Mouse (Mus musculus) olfactory bulb, adult 2 months (tissue): ENCODE measurements around the gene Pjvk. TPM values are rescaled to one million over a fixed set of nuclear protein-coding genes. Genes with fewer than 3 reads are reported as not detected.

Experiments
- H3K27ac ChIP-seq: fragments of 200-500 bp; 2 replicates; pipeline ENCODE4 v1.5.1; 2012; ENCODE audit warnings: low read depth, low read length; ENCODE audit not compliant: insufficient read depth
- H3K4me1 ChIP-seq: fragments of 200-500 bp; 2 replicates; pipeline ENCODE4 v1.6.1; 2012; ENCODE audit warnings: low read length; ENCODE audit not compliant: control insufficient read depth, insufficient read depth
- H3K4me3 ChIP-seq: fragments of 200-500 bp; 2 replicates; pipeline ENCODE4 v1.5.1; 2012; ENCODE audit warnings: mild to moderate bottlenecking, low read depth, low read length, moderate library complexity; ENCODE audit not compliant: insufficient read depth
- CTCF ChIP-seq: fragments of 200-500 bp; IDR thresholded peaks from 2 replicates; pipeline ENCODE4 v1.5.1; 2012; ENCODE audit warnings: low read depth, mild to moderate bottlenecking, low read length, moderate library complexity; ENCODE audit not compliant: insufficient read depth
- POLR2A ChIP-seq: fragments of 200-500 bp; IDR thresholded peaks from 2 replicates; pipeline ENCODE4 v1.6.1; 2012; ENCODE audit warnings: mild to moderate bottlenecking, low read depth, low read length, moderate library complexity; ENCODE audit not compliant: insufficient read depth
- WGBS: fragments of 180-500 bp; shearing (Covaris S2); methylation state at CpG from one replicate; pipeline ENCODE4 v1.1.7; 2018; 5-methylcytosine and 5-hydroxymethylcytosine counted together
- polyA plus RNA-seq: library from polyadenylated mRNA; stranded (reverse); fragments of >200 nt; gene quantifications from 2 replicates; pipeline ENCODE4 v1.2.4, GENCODE M21; 2012; ENCODE audit warnings: low replicate concordance; ENCODE audit not compliant: missing spikeins, insufficient read depth, insufficient read length

The Pjvk gene
- polyA plus RNA-seq, 1 experiment, result not detected

- no peak overlapping the region for H3K4me3 ChIP-seq
- no peaks in the 10 kb centered on the region for H3K4me1 ChIP-seq
- WGBS, result 98% methylated on average over 12 of the region's 12 CpGs
- no peak overlapping the region for H3K27ac ChIP-seq
- TF ChIP-seq POLR2A, result no peak
Observed at GRCm38 (mm10) chr2:76630293-76630692, 18.0 kb upstream of the Pjvk start.

GRCm38 (mm10) chr2:76631600-76631999, 16.7 kb upstream of the Pjvk start:
- TF ChIP-seq POLR2A, result no peak
- no peak for TF ChIP-seq CTCF
- 67% methylated on average over 4 of the region's 4 CpGs for WGBS
- Histone ChIP-seq H3K4me3 (no peak overlapping the region), H3K27ac (no peak overlapping the region), H3K4me1 (no peaks in the 10 kb centered on the region)

- WGBS, result 96% methylated on average over 2 of the region's 2 CpGs
- Histone ChIP-seq H3K4me1 (no peaks in the 10 kb centered on the region), H3K27ac (no peak overlapping the region), H3K4me3 (no peak overlapping the region)
- TF ChIP-seq POLR2A (no peak), CTCF (no peak)
Observed at GRCm38 (mm10) chr2:76639637-76640036, 8.6 kb upstream of the Pjvk start.

GRCm38 (mm10) chr2:76643801-76644200, 4.5 kb upstream of the Pjvk start:
- H3K4me3 ChIP-seq, result no peak overlapping the region
- no peak for TF ChIP-seq POLR2A
- no peak for TF ChIP-seq CTCF
- H3K27ac ChIP-seq, result no peak overlapping the region
- H3K4me1 ChIP-seq, result peaks cover 2% of the 10 kb centered on the region

GRCm38 (mm10) chr2:76647441-76647869, 821 bp upstream of the Pjvk start:
- under 1% methylated on average over 31 of the region's 32 CpGs for WGBS
- Histone ChIP-seq H3K27ac (no peak overlapping the region), H3K4me3 (peak overlapping the region; percentile 63), H3K4me1 (peaks cover 2% of the 10 kb centered on the region)
- TF ChIP-seq POLR2A (no peak), CTCF (no peak)

GRCm38 (mm10) chr2:76648666-76649141, 428 bp downstream of the Pjvk start:
- 24% methylated on average over 13 of the region's 13 CpGs for WGBS

GRCm38 (mm10) chr2:76653070-76653469, 4.8 kb downstream of the Pjvk start:
- Histone ChIP-seq H3K4me1 (peaks cover 2% of the 10 kb centered on the region; the same call in 1 of the 2 replicates), H3K27ac (no peak overlapping the region), H3K4me3 (no peak overlapping the region)
- 97% methylated on average over 4 of the region's 4 CpGs for WGBS
- TF ChIP-seq CTCF (no peak), POLR2A (no peak)

More at GRCm38 (mm10) chr2:76648666-76649141, 428 bp downstream of the Pjvk start:
- no peak overlapping the region for H3K27ac ChIP-seq
- H3K4me3 ChIP-seq, result peak overlapping the region; percentile 63
- H3K4me1 ChIP-seq, result peaks cover 2% of the 10 kb centered on the region
- TF ChIP-seq POLR2A, result no peak
- TF ChIP-seq CTCF, result no peak

GRCm38 (mm10) chr2:76654646-76655045, 6.4 kb downstream of the Pjvk start:
- H3K4me1 ChIP-seq, result no peaks in the 10 kb centered on the region
- H3K4me3 ChIP-seq, result no peak overlapping the region
- no peak for TF ChIP-seq POLR2A
- TF ChIP-seq CTCF, result no peak
- H3K27ac ChIP-seq, result no peak overlapping the region
- 81% methylated on average over 5 of the region's 5 CpGs for WGBS

GRCm38 (mm10) chr2:76655444-76655843, 7.2 kb downstream of the Pjvk start:
- Histone ChIP-seq H3K4me1 (no peaks in the 10 kb centered on the region), H3K4me3 (no peak overlapping the region), H3K27ac (no peak overlapping the region)
- TF ChIP-seq CTCF (no peak), POLR2A (no peak)
- 85% methylated on average over 3 of the region's 3 CpGs for WGBS

GRCm38 (mm10) chr2:76655982-76656381, 7.7 kb downstream of the Pjvk start:
- no peaks in the 10 kb centered on the region for H3K4me1 ChIP-seq
- WGBS, result 16% methylated on average over 1 of the region's 1 CpGs
- no peak for TF ChIP-seq POLR2A
- TF ChIP-seq CTCF, result no peak
- no peak overlapping the region for H3K4me3 ChIP-seq
- no peak overlapping the region for H3K27ac ChIP-seq
